Mouse (Mus musculus) kidney, adult 10 weeks (tissue): ENCODE measurements around the gene Thap12. TPM values are rescaled to one million over a fixed set of nuclear protein-coding genes. Genes with fewer than 3 reads are reported as not detected.

Experiments
- polyA plus RNA-seq: library from polyadenylated mRNA; stranded (reverse); fragments of 350-450 nt; fragmentation: Illumina TruSeq; extraction: RNeasy Lipid Tissue Mini Kit (QIAGEN cat#74804); gene quantifications from one replicate; pipeline ENCODE4 v1.2.3, GENCODE M21; 2014; ENCODE audit warnings: low read depth, low replicate concordance

The Thap12 gene
- polyA plus RNA-seq = 125 TPM

DNA sequence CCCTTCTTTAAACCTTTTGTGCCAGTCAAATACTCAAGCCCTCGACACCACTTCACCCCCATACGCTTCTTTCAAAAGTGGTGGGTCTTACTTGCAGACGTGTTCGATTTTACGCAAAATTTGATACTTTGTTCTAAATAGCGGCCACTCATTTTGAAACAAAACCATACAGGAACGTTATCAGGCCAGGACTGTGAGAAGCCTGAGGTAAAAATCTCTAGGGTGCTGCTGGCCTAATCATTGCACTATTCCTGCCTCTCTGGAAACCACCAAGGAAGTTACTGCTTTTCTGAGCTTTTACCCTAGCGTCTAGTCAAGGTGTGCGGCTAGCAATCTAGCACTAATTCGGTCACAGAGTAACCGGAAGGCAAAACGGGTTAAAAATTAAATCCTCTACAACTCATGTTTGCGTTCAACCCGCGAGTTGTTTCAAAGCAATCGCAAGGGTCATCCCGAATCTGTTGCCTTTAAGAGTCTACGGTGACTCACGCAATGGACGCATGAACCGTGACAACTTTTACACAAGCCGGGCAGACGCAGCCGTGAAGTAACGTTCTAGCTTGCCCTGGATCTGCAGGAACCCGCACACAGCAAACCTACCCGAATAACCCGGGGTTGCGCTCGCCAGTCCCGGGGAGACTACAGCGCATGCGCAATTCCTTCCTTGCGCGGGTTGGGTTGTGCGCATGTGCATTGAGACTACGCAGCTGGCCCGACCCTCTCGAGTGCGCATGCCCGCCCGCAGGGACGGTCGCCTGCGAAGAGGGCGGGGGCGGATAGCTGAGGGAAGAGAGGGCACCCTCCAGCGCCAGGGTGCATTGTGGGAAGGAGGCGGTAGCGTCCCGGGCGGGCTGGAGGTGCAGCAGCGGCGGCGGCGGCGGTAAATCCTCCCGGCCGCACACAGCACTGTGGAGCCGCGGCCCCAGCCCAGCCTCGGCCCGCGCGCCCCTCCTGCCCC is at the start of gene Thap12:
Gene Thap12, plus strand, starts transcription at position 821 of the 958 bp plus-strand sequence.

DNA sequence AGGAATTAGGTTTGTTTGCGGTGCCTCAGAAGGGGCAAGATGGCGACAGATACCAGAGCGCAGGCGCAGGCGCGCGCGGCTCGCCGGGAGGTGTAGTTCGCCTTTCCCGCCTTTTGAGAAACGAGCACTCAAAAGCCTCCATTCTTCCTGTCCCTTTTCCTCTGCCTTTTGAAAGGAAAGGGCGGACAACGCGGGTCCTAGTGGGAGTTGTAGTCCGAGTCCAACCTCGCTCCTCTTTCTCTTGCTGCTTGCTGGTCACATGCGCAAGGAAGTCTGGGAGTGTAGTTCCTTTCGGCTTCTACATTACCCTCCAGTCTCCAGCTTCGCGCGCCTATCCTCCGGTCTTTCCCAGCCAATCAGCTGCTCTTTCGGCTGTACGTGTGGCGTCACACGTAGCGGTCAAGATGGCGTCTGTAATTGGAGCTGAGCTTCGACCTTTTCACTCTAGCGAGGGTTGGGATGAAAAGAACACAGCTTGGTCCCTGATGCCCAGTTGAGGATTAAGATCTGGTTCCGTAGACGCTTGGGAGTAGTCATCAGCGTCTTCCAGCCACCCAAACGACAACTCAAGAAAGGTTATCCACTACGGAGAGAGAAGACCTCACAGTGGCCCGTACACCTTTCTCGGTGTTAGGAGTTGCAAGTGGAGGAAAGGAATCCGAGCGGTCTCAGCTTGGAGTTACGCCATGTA is 46.2 kb upstream of the Thap12 start, which contains the start of gene Emsy:
Gene Emsy, minus strand, starts transcription at position 253 of the 691 bp plus-strand sequence.

Other genes with a start within 250 kb of the Thap12 start
- 1.5 TPM for gene Lrrc32, start 213.8 kb upstream of the Thap12 start, polyA plus RNA-seq
- 36.3 TPM for gene Emsy, start 46.3 kb upstream of the Thap12 start, polyA plus RNA-seq
- gene Wnt11, start 132.0 kb downstream of the Thap12 start, polyA plus RNA-seq = 0.24 TPM